Mouse (Mus musculus) limb, embryonic 11.5 days (tissue): ENCODE data around the gene Repin1. TPM values are rescaled to one million over a fixed set of nuclear protein-coding genes. Genes with fewer than 3 reads are reported as not detected.
"Not testable (repeated sequence)": the region's sequence is repeated elsewhere in the genome, so short reads cannot be mapped to it uniquely, and the experiment has no call there.

Source experiments
- ATAC-seq: fragments of 200-750 bp; cut with Nextera tagmentation; 2 replicates; pipeline ENCODE4 v1.8.0; 2017; ENCODE audit warnings: low read depth; ENCODE audit not compliant: insufficient number of reproducible peaks, low FRiP score, low TSS enrichment
- DNase-seq: peaks from one replicate; pipeline ENCODE4 v3.0.0-alpha.2; 2015; ENCODE audit warnings: low spot score
- H3K27ac ChIP-seq: fragments of 300-500 bp; sonication (generic); replicated peaks from 2 replicates; pipeline ENCODE4 v1.5.1; 2014; ENCODE audit warnings: low read depth, mild to moderate bottlenecking, low read length
- H3K27me3 ChIP-seq: fragments of 300-500 bp; sonication (generic); 2 replicates; pipeline ENCODE4 v1.6.1; 2014; ENCODE audit warnings: mild to moderate bottlenecking, low read length, mixed read lengths; ENCODE audit not compliant: control insufficient read depth, insufficient read depth
- H3K36me3 ChIP-seq: fragments of 300-500 bp; sonication (generic); 2 replicates; pipeline ENCODE4 v1.6.1; 2014; ENCODE audit warnings: mild to moderate bottlenecking, low read length, moderate library complexity, mixed read lengths; ENCODE audit not compliant: control insufficient read depth, insufficient read depth
- H3K4me1 ChIP-seq: fragments of 300-500 bp; sonication (generic); 2 replicates; pipeline ENCODE4 v1.6.1; 2014; ENCODE audit warnings: low read length, mixed read lengths; ENCODE audit not compliant: control insufficient read depth, insufficient read depth
- H3K4me2 ChIP-seq: fragments of 300-500 bp; sonication (generic); 2 replicates; pipeline ENCODE4 v1.6.1; 2014; ENCODE audit warnings: low read depth, mild to moderate bottlenecking, moderate library complexity; ENCODE audit not compliant: severe bottlenecking
- H3K4me3 ChIP-seq: fragments of 300-500 bp; sonication (generic); 2 replicates; pipeline ENCODE4 v1.5.1; 2014; ENCODE audit warnings: low read depth, low read length
- H3K9ac ChIP-seq: fragments of 300-500 bp; sonication (generic); 2 replicates; pipeline ENCODE4 v1.6.1; 2014; ENCODE audit warnings: mild to moderate bottlenecking, low read length
- H3K9me3 ChIP-seq: fragments of 300-500 bp; sonication (generic); 2 replicates; pipeline ENCODE4 v1.6.1; 2016; ENCODE audit warnings: low read length; ENCODE audit not compliant: control insufficient read depth
- WGBS: fragments of 180-500 bp; shearing (Covaris S2); extraction: QIAGEN DNeasy Blood & Tissue Kit; methylation state at CpG from one replicate; pipeline ENCODE4 v1.1.7; 2014; 5-methylcytosine and 5-hydroxymethylcytosine counted together
- polyA plus RNA-seq: library from polyadenylated mRNA; unstranded; fragments of >200 nt; fragmentation: Nextera tagmentation; extraction: Ambion mirVana; gene quantifications from 2 replicates; pipeline ENCODE4 v1.2.1, GENCODE M21; 2014

Repin1 gene
- polyA plus RNA-seq, 1 experiment from 2014 or later = 46.1 TPM

DNA sequence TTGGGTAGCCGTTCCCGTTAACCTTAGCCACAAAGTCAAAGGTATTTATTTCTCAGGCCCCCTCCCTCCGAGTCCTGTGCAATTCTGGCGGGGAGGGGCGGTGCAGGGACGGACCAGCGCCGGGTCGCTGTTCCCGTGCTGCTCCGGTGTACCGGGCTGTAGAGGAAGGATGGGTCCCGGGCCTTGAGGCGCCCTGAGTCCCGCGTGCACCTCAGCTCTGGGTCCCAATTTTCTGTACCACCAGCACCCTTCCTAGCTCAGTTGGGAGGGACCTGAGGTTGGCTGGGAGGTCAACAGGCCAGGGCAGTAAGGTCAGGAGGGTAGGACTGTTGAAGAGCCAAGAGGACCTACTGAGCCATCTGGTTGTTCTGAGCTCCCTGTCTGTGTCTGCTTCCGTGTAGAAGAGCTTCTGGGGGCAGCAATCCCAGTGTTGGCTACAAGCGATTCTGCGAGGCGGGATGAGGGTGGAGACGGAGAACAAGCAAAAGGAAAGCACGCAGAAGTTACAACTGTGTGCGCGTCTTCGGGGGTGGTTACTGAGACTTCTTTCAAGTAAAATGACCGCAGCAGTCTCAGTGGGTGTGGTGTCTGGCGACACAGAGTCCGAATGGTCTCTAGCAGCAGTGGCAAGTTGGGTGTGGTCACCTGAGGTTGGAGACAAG lies 8.5 kb downstream of the Repin1 start:
- H3K27ac ChIP-seq = peak overlapping the region; percentile 83
- H3K9ac ChIP-seq = peak overlapping the region; percentile 84
- WGBS = 1% methylated on average over 28 of the region's 28 CpGs
- H3K4me1 ChIP-seq = peaks cover 7% of the 10 kb centered on the region; the same call in 1 of the 2 replicates
- no peaks in the 10 kb centered on the region for H3K27me3 ChIP-seq
- H3K9me3 ChIP-seq = peaks cover 8% of the 10 kb centered on the region
- DNase-seq (peak; percentile 52), ATAC-seq (peak; percentile 74)
- peak overlapping the region; percentile 82 for H3K4me2 ChIP-seq
- peaks cover 17% of the 10 kb centered on the region for H3K36me3 ChIP-seq
- peak overlapping the region; percentile 72 for H3K4me3 ChIP-seq

DNA sequence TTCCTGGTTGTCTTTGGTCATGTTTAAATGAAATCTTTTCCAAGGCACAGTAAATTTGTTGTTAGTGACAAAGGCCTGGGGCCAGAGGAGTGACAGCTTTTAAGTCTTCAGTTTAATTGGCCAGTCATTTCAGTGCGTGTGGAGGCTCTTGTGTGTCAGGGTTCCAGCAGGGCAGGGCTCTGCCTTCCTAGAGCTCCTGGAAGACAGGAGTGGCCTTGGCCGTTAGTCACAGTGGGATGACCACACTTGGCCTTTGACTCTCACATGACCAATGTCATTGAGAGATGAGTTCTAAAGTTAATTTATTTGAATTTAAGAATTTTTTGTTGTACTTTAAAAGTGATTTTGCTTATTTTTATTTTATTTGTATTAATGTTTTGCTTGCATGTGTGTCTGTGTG lies 14.4 kb downstream of the Repin1 start:
- H3K36me3 ChIP-seq = 0 out of 2 replicates have a peak, but pooled peaks cover 2% of the 10 kb centered on the region
- H3K4me2 ChIP-seq = no peak overlapping the region
- no peak for DNase-seq
- no peaks in the 10 kb centered on the region for H3K4me1 ChIP-seq
- WGBS = 58% methylated on average over 2 of the region's 2 CpGs
- no peak overlapping the region for H3K4me3 ChIP-seq
- H3K27ac ChIP-seq = no peak overlapping the region
- no peaks in the 10 kb centered on the region for H3K9me3 ChIP-seq
- ATAC-seq = no peak
- H3K9ac ChIP-seq = no peak overlapping the region
- H3K27me3 ChIP-seq = no peaks in the 10 kb centered on the region

- no peak overlapping the region for H3K27ac ChIP-seq
- no peak overlapping the region for H3K4me2 ChIP-seq
- no peaks in the 10 kb centered on the region for H3K9me3 ChIP-seq
- no peak overlapping the region for H3K9ac ChIP-seq
- 71% methylated on average over 7 of the region's 7 CpGs for WGBS
- H3K4me3 ChIP-seq = no peak overlapping the region
- DNase-seq = no peak
- no peaks in the 10 kb centered on the region for H3K27me3 ChIP-seq
- H3K4me1 ChIP-seq = no peaks in the 10 kb centered on the region
- ATAC-seq = no peak
- 0 out of 2 replicates have a peak, but pooled peaks cover 2% of the 10 kb centered on the region for H3K36me3 ChIP-seq
Observed at GRCm38 (mm10) chr6:48609512-48609911, 15.8 kb downstream of the Repin1 start.

- no peak for ATAC-seq
- H3K4me3 ChIP-seq = no peak overlapping the region
- H3K4me1 ChIP-seq = no peaks in the 10 kb centered on the region
- 0 out of 2 replicates have a peak, but pooled peaks cover 2% of the 10 kb centered on the region for H3K36me3 ChIP-seq
- H3K4me2 ChIP-seq = no peak overlapping the region
- no peak overlapping the region for H3K27ac ChIP-seq
- 89% methylated on average over 3 of the region's 3 CpGs for WGBS
- DNase-seq = no peak
- no peaks in the 10 kb centered on the region for H3K27me3 ChIP-seq
- no peak overlapping the region for H3K9ac ChIP-seq
- no peaks in the 10 kb centered on the region for H3K9me3 ChIP-seq
Observed at GRCm38 (mm10) chr6:48610657-48611056, 17.0 kb downstream of the Repin1 start.

- H3K9me3 ChIP-seq = no peaks in the 10 kb centered on the region
- 0 out of 2 replicates have a peak, but pooled peaks cover 2% of the 10 kb centered on the region for H3K36me3 ChIP-seq
- no peak for DNase-seq
Observed at GRCm38 (mm10) chr6:48613464-48613863, 19.8 kb downstream of the Repin1 start.

DNA sequence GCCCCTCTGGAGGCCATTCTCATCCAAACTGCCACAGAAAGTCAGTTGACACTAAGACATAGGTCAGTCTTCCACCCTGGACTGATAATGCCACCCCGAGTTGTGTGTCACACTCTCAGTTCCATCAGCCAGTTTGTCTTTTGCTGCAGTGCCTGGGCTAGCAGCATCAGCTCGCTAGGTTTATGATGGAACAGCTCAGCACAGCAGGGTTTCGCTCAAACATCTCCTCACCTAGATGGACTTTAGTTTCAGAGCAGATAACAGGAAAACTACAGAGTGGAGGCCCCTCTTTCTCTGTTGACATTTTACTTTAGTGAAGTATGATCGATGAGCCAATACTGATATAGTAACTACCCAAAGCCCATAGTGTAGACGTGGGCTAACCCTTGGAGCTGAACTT lies 21.1 kb downstream of the Repin1 start:
- Histone ChIP-seq H3K4me3 (no peak overlapping the region), H3K9me3 (no peaks in the 10 kb centered on the region), H3K4me2 (no peak overlapping the region), H3K36me3 (peaks cover 6% of the 10 kb centered on the region; the same call in 1 of the 2 replicates), H3K27ac (no peak overlapping the region), H3K27me3 (no peaks in the 10 kb centered on the region), H3K9ac (no peak overlapping the region), H3K4me1 (no peaks in the 10 kb centered on the region)
- ATAC-seq (no peak), DNase-seq (no peak)
- WGBS = 91% methylated on average over 5 of the region's 5 CpGs

More at GRCm38 (mm10) chr6:48613464-48613863, 19.8 kb downstream of the Repin1 start:
- no peak overlapping the region for H3K4me2 ChIP-seq
- H3K4me3 ChIP-seq = no peak overlapping the region
- ATAC-seq = no peak
- 88% methylated on average over 4 of the region's 4 CpGs for WGBS
- H3K4me1 ChIP-seq = no peaks in the 10 kb centered on the region
- no peak overlapping the region for H3K9ac ChIP-seq
- H3K27ac ChIP-seq = no peak overlapping the region
- no peaks in the 10 kb centered on the region for H3K27me3 ChIP-seq

- ATAC-seq (no peak), DNase-seq (no peak)
- Histone ChIP-seq H3K36me3 (peaks cover 12% of the 10 kb centered on the region), H3K4me1 (no peaks in the 10 kb centered on the region), H3K4me3 (no peak overlapping the region), H3K27ac (no peak overlapping the region), H3K9ac (0 out of 2 replicates have a peak overlapping the region, but pooled peaks have one; percentile 12), H3K27me3 (no peaks in the 10 kb centered on the region), H3K4me2 (no peak overlapping the region), H3K9me3 (no peaks in the 10 kb centered on the region)
- 90% methylated on average over 30 of the region's 30 CpGs for WGBS
Observed at GRCm38 (mm10) chr6:48620031-48620430, 26.3 kb downstream of the Repin1 start.

- not testable (repeated sequence) for H3K4me2 ChIP-seq, ATAC-seq, DNase-seq, H3K4me1 ChIP-seq, H3K27me3 ChIP-seq, H3K9me3 ChIP-seq, H3K4me3 ChIP-seq, H3K27ac ChIP-seq, H3K9ac ChIP-seq
- 87% methylated on average over 8 of the region's 8 CpGs for WGBS
- peaks cover 12% of the 10 kb centered on the region for H3K36me3 ChIP-seq
Observed at GRCm38 (mm10) chr6:48622186-48622843, 28.6 kb downstream of the Repin1 start.
